Mouse (Mus musculus) embryo, embryonic 10 days (tissue): Measurements from ENCODE around the gene Lif.
A peak's percentile ranks its signal among the peaks of the same experiment; 100 is the strongest.

Experiments
- DNase-seq: peaks from one replicate; pipeline ENCODE4 v3.0.0-alpha.2; 2015; ENCODE audit warnings: low spot score

Gene Lif

DNA sequence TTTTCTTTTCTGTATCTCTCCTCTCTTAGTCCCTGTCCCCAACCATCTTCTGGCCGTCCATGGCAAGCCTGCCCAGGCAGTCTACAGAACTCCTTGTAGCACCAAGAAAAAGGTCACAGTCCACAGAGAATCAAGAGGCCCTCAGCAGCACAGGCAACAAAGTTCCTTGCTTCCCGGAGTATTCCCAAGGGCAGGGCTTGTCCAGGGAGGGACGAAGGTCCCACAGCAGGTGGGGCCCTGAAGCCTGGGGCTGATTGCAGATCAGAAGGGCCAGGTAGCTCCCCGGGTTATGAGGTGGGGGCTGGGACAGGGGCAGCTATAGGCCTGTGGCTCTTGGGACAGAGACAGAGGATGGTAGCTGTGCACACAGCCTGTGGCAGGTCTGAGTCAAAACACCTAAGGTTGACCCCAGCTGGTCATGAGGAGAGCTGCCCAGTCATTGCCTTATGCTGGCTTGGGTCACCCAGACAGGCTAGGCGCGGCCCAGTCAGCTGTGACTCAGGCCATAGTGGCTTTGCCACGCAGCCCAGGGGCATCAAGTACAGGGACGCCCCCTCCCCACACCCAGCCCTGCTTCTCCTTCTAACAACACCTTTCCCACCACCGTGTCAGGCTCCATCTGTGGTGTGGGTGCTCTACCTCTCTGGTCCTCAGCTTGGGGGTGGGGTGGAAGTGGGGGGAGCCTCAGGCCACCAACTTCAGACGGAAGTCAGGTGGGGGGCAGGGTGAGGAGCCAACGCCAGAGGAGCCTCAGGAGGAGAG, at the start of gene Lif:
Gene Lif (plus strand): TSS at position 712 of the 762 bp plus-strand sequence.
- no peak for DNase-seq

DNA sequence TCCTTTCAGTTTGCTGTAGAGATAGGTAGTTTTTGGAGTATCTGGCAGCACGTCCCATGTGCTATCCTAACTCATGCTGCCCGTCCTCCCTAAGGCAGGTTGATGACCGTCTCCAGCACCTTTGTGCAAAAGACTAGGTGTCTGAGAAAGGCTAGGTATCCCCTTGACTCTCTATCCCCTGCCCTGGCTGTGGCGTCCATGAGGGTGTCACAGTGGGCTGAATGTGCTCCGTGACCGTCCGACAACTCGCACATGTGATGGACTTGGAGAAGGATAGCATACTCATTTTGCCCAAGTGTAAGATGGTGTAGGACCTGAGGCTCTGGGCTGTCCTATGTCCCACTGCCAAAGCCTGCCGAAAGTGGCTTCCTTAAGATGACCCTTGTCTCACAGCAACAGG, 49.7 kb upstream of the Lif start:
- DNase-seq = no peak

DNA sequence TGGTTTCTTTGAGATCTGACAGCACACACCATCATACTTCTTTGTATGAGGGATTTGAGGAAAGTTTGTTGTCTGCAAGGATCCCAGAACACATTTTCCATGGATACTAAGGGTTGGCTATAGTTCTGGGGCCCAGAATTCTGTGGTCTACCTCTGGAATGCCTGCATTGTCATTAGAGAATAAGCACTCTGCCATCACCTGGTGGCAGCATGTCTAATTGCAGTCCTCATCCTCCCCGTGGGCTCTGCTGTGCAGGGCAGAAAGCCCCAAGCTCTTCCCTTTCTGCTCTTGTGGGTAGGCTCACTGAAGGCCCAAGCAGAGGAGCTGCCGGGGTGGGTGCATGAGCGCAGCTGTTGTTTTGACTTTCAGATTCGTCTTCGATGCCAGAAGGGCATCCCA, 47.8 kb upstream of the Lif start:
- DNase-seq = no peak

DNA sequence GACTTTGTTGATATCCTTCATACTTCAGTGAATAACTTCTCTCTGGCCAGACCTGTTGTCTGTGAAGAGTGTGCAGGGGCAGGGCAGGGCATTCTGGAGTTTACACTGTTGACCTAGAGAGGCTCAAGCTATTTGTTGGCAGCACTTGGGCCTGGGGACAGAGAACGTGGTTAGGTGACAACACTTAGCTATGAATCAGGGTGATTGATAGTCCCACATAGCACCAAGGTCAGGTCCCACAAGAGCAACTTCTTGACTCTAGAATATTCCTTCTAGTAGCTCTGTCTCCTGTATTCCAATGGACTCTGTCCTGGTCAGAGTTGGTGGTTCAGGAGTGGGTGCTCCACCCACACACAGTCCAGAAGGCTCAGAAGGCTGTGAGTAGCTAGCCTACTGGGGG, 46.6 kb upstream of the Lif start:
- no peak for DNase-seq

DNA sequence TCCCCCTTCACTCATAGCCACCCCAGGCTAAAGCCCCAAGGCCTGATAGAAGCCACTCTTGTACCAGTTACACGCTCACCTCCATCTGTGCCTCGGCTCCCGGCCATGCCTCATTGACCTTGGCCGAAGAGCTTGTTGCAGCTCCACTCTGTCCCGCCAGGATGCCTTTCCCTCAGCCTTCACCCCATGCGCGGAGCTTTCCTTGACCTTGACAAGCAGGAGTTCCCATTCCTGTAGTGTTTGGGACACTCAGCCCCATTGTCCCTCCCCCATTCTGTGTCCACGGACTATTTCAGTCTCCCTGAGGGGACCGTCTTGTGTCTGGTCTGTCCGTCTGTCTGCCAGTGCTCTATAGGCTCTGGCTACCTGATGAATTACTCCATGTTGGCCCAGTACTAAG, 44.2 kb upstream of the Lif start:
- DNase-seq = no peak

DNA sequence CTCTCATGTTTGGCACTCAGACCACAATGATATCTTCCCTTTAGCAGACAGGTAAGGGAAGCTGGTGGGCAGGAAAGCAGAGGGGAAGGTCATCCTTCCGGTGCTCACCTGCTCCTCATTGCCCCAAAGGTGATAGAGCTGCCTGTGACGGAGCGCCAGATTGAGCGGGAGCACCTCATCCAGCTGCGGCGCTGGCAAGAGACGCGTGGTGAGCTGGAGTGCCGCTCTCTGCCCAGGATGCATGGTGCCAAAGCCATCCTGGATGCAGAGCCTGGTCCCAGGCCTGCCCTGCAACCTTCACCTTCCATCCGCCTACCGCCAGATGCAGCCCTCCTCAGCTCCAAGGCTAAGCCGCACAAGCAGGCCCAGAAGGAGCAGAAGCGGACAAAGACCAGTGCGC, 42.8 kb upstream of the Lif start:
- no peak for DNase-seq

DNA sequence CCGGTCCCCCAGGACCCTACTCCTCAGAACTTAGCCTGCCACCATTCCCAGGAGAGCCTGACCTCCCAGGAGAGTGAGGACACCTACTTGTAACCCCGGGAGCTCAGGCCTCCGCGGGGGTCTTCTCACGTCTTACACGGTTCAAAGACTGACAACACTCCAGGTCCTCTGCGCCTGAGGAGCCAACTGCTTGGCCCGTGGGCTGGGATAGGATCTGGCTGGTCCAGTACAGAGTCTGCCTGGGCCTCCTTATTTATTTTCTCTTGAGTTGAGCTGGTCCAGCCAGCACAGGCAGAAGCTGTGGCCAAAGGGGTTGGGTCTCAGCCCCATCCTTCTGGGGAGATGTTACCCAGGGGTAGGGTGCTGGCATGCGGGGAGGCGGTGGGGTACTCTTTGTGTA, 42.3 kb upstream of the Lif start:
- no peak for DNase-seq

DNA sequence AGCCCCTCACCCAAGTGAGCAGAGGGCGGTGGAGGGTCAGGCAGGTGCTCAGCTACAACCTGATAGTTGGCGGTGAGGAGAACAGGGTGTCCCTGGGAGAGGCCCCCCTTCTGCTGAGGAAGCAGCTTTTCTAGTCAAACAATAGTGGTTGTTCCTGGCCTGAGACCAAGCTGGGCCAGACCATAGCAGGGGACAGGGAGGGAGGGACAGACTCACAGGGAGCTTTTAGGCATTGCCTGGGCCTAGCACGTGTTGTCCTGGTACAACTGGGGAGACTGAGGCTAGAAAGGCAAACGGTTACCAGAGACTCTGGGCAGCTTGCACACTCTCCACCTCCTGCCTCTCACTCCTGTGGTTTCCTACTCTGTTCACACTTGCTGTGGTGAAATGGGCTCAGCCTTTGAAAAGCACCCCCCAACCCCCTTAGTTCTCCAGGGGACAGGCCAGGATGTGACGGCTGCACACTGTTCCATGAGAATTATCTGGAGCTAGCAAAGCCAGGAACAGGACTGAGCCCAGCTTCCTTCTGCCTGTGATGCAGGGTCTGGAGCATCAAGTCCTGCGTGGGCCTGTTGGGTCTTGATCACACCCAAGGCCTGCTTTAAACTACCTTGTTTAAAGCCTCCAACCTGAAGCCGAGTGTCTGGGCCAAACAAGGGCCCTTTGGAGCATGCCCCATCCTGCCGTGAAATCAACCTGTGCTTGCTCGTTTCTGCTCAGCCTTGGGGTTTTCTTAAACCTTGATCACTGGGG, 40.9 kb upstream of the Lif start:
- no peak for DNase-seq

DNA sequence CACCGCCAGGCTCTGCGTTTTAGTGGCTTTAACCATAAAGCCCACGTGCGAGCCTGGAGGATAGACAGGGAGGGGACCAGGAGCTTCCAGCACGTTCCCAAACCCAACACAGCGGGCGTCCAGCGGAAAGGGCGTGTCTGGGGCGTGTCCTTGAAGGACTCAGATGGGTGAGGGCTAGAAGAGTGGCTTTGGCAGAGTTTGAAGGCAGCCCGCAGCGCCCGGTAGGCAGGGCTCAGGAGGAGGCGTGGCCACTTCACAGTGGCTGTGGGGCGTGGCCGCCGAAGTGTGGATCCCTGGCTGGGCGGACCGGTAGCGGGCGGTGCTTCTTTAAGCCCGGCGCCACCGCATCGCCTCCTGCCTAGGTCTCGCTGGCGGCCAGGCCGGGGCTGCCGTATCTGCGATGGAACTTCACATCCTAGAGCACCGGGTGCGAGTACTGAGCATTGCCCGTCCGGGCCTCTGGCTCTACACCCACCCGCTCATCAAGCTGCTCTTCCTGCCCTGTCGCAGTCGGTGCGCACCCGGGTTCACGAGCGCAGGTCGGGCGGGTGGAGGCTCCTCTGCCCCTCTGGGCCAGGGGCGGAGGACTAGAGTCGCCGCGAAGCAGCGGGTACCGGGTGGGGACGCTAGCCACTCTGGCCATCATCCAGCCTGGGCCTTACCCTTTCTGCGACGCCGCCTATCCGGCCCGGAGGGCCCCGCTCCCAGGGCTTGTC, 39.3 kb upstream of the Lif start, which contains the start of gene Castor1:
Gene Castor1 (plus strand): TSS at position 312 of the 716 bp plus-strand sequence.
- DNase-seq = peak; percentile 93

DNA sequence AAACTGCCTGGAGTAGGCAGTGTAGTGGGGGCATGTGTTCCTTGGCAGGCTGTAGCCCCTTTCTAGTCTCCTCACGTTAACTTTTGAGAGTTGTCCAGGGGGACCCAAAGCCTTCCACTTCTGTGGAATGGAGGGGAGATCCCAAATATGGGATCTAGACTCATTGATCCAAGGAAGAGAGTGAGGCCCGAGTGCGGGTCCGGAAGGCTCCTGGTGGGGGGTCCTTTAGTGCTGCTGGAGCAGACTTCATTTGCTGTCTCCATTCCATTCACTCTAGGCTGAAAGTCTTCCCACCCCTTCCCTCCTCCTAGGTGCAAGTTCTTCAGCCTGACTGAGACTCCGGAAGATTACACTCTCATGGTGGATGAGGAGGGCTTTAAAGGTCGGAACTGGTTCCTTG, 38.7 kb upstream of the Lif start:
- DNase-seq = no peak

DNA sequence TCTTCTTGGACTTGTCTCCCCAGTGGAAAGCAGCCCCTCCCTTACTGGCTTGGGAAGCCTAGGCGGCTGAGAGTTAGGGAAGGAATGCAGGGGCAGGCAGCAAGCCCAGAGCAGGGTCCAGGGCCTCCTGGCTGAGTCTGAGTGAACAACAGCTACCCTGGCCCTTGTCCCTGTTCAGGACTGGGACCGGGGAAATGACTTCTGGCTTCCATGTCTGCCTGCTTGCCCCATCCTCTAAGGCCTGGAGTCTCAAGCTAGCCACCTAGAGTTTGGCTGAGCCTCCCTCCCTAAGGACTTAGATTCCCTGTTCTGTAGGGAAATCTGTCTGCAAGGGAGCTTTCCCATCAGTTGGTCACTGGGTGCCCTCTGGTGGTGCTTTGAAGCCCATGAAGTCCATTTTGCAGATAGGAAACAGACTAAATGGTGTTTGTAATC, 38.0 kb upstream of the Lif start:
- DNase-seq = peak; percentile 81

DNA sequence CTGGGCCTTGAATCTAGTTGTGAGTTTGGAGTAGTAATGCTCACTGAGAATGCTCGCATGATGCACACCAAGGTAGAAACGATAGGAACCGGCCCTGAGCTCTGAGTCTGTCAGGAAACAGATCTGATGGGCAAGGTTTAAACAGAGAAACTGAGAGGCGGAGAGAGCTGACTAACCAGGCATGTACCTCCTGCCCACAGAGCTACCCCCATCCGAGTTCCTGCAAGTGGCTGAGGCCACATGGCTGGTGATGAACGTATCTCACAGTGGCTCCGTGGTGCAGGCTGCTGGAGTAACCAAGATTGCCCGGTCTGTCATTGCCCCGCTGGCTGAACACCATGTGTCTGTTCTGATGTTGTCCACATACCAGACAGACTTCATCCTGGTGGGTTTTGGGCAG, 37.4 kb upstream of the Lif start:
- no peak for DNase-seq

DNA sequence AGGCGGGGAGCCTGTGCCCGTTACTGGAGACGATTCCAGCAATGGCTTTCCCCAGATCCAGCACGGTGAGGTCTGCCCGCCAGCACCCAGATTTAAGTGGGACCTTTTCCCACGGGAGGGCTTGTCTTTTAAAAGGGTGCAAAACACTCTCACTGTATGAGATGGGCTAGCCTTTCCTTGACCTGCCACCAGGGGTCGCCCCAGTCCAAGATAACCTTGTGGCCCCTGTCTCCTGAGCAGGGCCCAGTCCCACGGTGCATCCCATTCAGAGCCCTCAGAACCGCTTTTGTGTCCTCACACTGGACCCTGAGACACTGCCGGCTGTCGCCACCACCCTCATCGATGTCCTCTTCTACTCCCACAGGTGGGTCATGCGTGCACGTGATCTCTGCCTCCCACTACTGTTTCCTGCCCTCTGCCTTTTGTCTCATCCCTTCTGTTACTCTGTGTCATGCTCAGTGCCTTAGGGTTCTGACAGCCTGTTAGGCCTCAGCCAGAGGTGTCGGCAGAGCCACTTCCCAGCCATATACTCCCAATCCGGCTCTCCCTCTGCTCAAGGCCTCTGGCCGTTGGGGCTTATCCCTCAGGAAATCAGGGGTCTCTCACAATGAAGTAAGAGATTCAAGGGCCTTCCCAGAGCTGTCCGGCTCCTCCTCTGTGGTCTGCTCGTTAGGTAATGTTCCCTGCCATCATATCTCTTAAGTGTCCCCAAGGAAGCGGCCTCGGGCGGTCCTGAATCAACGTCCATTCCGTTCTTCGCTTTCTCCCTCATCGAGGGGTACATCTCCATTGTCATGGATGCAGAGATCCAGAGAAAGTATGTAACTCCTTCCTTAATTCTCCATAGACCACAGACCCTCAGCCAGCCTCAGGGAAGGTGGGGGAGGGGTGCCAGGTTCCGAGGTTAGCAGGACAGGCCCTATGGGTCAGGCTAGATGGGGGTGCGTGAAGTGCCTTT, 36.6 kb upstream of the Lif start:
- peak; percentile 80 for DNase-seq

DNA sequence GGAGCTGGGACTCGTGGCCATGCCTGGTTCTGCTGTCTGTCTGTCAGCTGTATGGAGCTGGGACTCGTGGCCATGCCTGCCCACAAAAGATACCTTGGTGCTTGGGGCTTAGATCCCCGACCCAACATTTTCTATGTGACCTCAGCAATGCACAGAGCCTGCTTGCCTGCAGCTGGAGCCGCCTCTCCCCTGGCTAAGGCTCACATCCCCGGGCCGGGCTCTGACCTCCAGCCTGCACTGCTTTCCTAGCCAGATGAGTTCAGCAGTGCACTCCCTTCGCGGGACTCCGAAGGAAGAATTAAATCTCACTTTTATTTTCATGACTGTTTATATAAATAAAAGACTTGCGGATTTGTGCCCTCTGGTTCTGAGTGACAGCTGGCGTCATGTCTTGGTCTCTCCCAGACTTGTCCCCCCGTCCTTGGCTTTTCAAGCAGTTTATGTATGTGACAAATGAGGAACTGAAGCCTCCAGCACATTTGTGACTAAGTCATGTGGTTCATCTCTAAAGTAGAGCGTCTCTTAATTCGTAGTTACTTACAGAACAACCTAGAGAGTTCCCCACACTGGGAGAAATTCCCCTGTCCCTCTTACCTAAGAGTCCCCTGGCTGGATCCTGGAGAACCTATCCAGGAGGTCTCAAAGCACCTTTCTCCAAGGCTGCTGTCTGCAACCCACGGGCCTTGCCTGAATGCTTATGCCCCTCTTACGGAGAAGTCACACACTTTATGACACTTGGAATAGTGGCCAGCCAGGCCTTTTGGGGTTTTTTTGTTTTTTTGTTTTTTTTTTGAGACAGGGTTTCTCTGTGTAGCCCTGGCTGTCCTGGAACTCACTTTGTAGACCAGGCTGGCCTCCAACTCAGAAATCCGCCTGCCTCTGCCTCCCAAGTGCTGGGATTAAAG, 35.1 kb upstream of the Lif start:
- DNase-seq = no peak

DNA sequence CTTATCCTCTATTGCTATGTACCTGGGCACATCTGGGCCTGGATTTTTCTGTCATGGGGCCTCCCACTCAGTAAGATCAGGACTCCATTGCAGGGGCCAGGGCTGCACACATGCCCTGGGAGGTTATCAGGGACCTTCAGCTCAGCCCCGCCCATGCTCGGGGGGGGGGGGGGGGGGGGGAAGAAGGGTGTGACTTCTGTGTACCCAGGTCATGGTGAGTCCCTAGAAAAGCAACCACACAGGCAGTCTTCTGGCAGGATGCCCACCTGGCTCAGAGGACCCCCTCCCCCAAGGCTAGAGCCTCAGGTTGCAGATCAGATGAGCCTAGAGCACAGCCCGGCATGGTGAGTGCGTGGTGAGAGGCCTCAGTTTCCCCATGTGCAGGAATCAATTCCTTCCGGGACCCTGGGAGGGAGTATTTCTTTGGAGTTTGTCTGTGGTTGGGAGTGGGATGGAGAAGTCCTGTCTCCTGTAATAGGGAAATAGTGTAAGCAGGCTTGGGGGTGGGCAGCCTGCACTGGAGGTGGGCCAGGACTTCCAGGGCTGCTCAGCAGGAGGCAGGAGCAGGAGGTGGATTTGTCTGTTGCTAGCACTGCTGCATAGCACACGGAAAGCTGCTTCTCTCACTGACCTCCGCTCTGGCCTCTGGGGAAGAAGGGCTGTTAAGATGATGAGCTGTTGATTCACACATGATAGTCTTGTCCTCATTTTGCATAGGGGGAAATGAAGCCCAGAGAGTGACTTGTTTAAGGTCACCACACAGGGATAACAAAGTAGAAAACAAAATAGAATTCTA, 33.8 kb upstream of the Lif start:
- no peak for DNase-seq

DNA sequence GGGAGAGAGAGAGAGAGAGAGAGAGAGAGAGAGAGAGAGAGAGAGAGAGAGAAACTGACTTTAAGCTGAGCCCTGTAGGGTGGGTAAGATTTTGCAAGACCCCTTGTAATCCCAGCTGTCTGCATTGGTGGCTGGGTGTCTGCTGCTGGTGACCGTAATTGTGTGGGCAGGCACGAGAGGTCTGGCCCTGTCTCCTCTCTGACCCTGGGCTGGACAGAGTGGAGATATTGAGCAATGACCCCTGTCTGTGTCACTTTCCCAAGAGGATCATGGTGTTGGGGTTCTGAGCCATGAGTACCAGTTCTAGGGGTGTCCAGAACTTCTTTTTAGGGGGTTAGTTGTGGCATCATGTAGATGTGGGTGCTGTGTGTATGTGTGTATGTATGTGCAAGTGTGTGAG, 33.1 kb upstream of the Lif start:
- no peak for DNase-seq

DNA sequence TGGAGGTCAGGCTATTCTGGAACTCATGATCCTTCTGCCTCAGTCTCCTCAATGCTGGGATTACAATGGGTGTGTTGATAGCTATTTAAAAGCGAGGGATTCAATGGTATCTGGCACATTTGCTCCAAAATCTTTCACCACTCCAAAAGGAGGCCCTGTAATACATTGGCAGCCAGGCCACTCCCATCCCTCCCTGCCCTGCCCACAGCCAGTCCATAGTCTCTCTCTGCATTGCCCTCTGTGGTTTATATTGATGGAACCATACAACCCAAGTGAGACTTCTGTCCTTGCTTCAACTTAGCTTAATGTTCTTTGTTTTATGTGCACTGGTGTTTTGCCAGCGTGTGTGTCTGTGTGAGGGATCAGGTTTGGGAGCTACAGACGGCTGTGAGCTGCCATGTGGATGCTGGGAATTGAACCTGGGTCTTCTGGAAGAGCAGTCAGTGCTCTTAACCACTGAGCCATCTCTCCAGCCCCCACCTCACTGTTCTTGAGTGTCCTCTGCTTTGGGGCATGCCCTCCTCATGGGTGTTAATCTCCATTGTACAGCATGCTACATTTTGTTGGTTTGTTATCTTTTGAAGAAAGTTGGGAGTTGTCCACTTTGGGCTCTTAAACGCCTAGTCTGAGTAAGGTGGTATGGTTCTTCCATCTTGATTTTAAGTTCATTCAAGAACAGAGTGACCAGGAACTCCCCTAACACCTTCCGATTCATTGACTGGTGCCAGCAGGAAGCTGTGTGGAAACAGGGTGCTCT, 30.6 kb upstream of the Lif start:
- no peak for DNase-seq

DNA sequence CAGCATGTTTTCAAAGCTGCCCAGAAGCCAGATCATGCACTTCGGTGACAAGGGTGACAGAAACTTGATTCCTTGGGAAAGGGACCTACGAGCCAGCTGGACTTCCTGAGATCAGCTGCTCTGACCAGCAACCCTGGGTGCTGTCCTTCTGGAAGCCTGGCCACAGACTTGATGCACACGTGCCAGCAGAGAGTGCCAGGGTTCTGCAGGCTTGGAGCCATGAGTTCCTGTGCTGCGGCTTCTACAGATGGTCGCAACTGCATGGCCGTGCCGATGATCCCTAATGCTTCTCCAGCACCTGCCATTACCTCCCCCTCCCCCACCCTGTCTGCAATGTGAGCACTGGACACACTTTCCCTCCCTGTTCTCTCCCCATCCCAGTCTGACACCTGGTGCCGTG, 28.9 kb upstream of the Lif start:
- no peak for DNase-seq

DNA sequence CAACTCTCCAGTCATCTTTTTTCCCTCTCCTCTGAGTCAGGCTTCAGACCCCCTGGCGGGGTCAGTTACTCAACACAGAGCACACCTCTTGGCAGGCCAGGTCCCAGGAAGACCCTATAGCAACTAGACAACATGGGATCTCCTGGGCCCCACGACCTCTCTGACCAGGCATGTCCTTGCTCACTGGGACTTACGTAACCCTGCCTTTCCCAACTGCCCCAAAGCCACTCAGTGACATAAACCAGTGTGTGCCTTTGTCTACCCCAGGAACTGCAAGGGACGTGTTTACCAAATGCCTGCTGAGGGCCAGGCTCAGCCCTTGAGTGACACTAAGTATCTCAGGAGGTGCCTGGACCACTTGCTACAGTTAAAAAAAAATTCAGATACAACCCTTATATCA, 27.5 kb upstream of the Lif start:
- no peak for DNase-seq
